Mouse (Mus musculus) G1E (cell line): ENCODE measurements around the gene Pacsin1.

Experiments
- CTCF ChIP-seq: IDR thresholded peaks from 2 replicates; pipeline ENCODE4 v1.5.1; 2012; ENCODE audit warnings: low read depth, low read length, inconsistent platforms, mixed read lengths
- GATA1 ChIP-seq: IDR thresholded peaks from 2 replicates; pipeline ENCODE4 v1.6.1; 2012; ENCODE audit warnings: borderline replicate concordance, low read length, inconsistent platforms, mixed read lengths
- TAL1 ChIP-seq: conservative IDR thresholded peaks from 2 replicates; pipeline ENCODE4 v1.6.1; 2012; ENCODE audit warnings: low read depth, low read length, inconsistent platforms, mixed read lengths

DNA sequence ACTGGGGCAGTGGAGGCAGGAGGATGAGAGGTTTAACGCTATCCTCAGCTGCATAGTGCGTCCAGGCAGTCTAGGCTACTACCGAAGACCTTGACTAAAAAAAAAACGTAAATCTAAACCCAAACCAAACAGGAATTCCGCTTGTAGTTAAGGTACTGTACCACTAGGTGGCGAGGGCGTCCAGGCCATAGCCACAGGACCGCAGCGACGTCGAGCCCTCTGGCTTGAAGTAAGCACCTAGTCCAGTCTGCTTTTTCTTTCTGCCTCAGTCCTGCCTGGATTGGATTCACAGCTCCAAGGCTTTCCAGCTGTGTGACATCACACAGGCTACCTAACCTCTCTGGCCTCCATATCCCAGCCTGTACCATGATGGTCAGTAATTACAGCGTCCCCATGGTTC lies 5.1 kb upstream of the Pacsin1 start:
- peak; percentile 86 for TF ChIP-seq CTCF
- no peak for TF ChIP-seq TAL1
- no peak for TF ChIP-seq GATA1
